Mouse (Mus musculus): ENCODE measurements at regions not wholly inside any gene's neighbourhood (a gene's known extent, or its start where the extent isn't known, plus 50 kb on each side); places are given as distances from the start of the nearest gene placed in this dataset.

DNA sequence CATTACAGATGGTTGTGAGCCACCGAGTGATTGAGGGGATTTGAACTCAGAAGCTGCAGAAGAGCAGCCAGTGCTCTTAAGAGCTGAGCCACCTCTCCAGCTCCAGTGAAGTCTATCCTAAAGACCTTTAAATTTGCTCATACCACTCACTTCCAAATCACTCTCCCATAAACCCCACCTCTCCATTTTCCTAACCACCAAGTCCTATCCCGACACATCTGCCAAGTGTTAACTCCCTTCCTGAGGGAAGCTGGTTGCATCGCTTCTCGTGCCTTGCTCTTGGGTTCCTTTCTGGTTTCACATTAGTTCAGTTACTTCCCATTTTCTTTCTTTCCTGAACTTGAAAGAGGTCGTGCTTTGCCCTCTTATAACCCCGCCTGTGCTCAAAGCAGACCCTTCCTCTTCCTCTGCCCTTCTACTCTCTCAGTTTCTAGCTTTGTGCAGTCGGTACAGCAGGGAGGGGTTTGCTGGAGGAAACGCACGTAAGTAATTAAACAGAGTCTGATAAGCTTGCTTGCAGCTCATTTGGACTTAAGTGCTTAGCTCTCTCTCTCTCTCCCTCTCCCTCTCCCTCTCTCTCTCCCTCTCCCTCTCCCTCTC lies 84.4 kb upstream of the Cxadr start:
- TF ChIP-seq CTCF (IDR thresholded peaks at IDR 0.05; ENCODE audit: insufficient read depth, low read length) = no peak
- no peak for TF ChIP-seq POLR2A (IDR thresholded peaks at IDR 0.05; ENCODE audit: borderline replicate concordance, extremely low read depth, low read depth, low read length)

All from lung, adult 2 months (tissue).